Mouse (Mus musculus) forebrain, embryonic 16.5 days (tissue): ENCODE results near the gene Gm49396. TPM values are rescaled to one million over a fixed set of nuclear protein-coding genes. Genes with fewer than 3 reads are reported as not detected.
A peak's percentile ranks its signal among the peaks of the same experiment; 100 is the strongest.

ENCODE experiments used
- ATAC-seq: fragments of 200-750 bp; cut with Nextera tagmentation; 2 replicates; pipeline ENCODE4 v1.8.0; 2017; ENCODE audit warnings: mild to moderate bottlenecking, moderate library complexity
- H3K27ac ChIP-seq: fragments of 300-500 bp; sonication (generic); 2 replicates; pipeline ENCODE4 v1.5.1; 2014; ENCODE audit warnings: low read length, control low read depth
- H3K27me3 ChIP-seq: fragments of 300-500 bp; sonication (generic); replicated peaks from 2 replicates; pipeline ENCODE4 v1.6.1; 2014; ENCODE audit warnings: low read length; ENCODE audit not compliant: control insufficient read depth, insufficient read depth
- H3K36me3 ChIP-seq: fragments of 300-500 bp; sonication (generic); 2 replicates; pipeline ENCODE4 v1.6.1; 2014; ENCODE audit not compliant: control insufficient read depth, insufficient read depth
- H3K4me1 ChIP-seq: fragments of 300-500 bp; sonication (generic); replicated peaks from 2 replicates; pipeline ENCODE4 v1.6.1; 2014; ENCODE audit warnings: low read length; ENCODE audit not compliant: control insufficient read depth, insufficient read depth
- H3K4me2 ChIP-seq: fragments of 300-500 bp; sonication (generic); 2 replicates; pipeline ENCODE4 v1.6.1; 2014; ENCODE audit warnings: mild to moderate bottlenecking, low read length, control low read depth
- H3K4me3 ChIP-seq: fragments of 300-500 bp; sonication (generic); replicated peaks from 2 replicates; pipeline ENCODE4 v1.5.1; 2014; ENCODE audit warnings: mild to moderate bottlenecking, low read length, control low read depth
- H3K9ac ChIP-seq: fragments of 300-500 bp; sonication (generic); replicated peaks from 2 replicates; pipeline ENCODE4 v1.6.1; 2014; ENCODE audit warnings: low read depth, low read length, control low read depth
- H3K9me3 ChIP-seq: fragments of 300-500 bp; sonication (generic); 2 replicates; pipeline ENCODE4 v1.6.1; 2016; ENCODE audit warnings: low read length; ENCODE audit not compliant: control insufficient read depth
- WGBS: fragments of 180-500 bp; shearing (Covaris S2); extraction: QIAGEN DNeasy Blood & Tissue Kit; methylation state at CpG from one replicate; pipeline ENCODE4 v1.1.7; 2014; 5-methylcytosine and 5-hydroxymethylcytosine counted together
- polyA plus RNA-seq: library from polyadenylated mRNA; unstranded; fragments of >200 nt; fragmentation: Nextera tagmentation; extraction: Ambion mirVana; gene quantifications from 2 replicates; pipeline ENCODE4 v1.2.1, GENCODE M21; 2015

Gene Gm49396
- polyA plus RNA-seq, 1 experiment from 2014 or later: 28.5 TPM

DNA sequence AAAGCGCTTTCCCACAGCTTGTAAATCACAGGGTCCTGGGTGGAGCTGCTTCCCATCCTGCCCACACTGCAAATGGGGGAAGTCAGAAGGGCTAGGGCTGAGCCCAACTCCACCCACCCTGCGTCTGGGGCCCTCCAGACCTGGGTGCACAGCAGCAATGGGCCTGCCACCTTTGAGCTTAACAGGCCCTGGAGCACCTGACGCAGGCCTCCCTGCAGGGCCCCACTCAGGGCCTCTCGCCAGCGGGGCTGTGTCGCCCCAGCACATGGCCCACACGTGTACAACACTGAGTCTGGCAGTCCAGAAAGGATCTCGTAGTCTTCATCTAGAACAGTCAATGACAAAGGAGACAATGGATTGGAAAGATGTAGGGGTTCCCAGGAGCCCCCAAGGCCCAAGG lies 16.8 kb downstream of the Gm49396 start:
- Histone ChIP-seq H3K27me3 (no peaks in the 10 kb centered on the region), H3K4me3 (no peak overlapping the region), H3K36me3 (peaks cover 88% of the 10 kb centered on the region), H3K27ac (no peak overlapping the region), H3K4me1 (no peaks in the 10 kb centered on the region), H3K4me2 (no peak overlapping the region), H3K9me3 (no peaks in the 10 kb centered on the region), H3K9ac (no peak overlapping the region)
- WGBS: 90% methylated on average over 8 of the region's 8 CpGs
- ATAC-seq: no peak; the same call in 1 of the 2 replicates

DNA sequence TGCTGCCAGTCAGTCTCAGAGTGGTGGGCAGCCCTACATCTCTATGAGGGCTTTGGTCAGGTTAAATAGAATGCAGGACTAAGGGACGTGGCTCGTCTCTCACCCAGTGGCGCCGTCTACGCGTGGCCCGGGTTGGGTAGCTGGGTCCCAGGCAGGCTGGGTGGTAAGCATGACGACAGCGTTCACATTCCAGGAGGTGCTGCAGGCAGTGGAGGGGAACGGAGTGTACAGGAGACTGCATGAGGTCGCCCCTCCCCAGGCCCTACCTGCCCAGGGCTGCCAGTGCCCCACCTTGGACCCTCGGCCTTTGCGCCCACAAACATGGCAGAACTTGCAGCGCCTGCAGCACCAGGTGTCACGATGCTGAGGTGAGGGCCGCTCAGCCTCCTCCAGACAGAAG lies 18.4 kb downstream of the Gm49396 start:
- no peak overlapping the region for H3K9ac ChIP-seq
- H3K4me1 ChIP-seq: peaks cover 4% of the 10 kb centered on the region
- H3K9me3 ChIP-seq: no peaks in the 10 kb centered on the region
- H3K36me3 ChIP-seq: peaks cover 78% of the 10 kb centered on the region
- 96% methylated on average over 16 of the region's 16 CpGs for WGBS
- H3K27me3 ChIP-seq: no peaks in the 10 kb centered on the region
- no peak overlapping the region for H3K4me2 ChIP-seq
- no peak for ATAC-seq
- H3K27ac ChIP-seq: no peak overlapping the region
- no peak overlapping the region for H3K4me3 ChIP-seq

DNA sequence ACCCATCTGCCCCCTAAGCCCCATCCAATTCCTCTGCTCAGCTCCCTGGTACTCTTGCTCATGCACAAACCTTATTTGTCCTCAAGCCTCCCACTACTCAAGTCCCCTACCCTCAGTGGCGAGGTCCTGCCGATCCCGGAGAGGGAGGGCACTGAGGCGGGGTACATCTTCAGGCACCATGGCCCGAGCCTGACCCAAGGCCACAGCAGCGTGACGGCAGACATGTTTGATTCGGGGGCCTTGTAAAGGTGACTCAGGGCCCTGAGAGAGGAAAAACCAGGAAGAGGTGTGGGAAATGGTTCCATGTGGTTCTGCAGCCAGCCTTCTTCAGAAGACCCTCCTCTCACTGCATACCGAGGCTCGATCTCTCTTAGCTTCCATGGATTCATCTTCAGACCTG lies 21.2 kb downstream of the Gm49396 start:
- H3K36me3 ChIP-seq: peaks cover 51% of the 10 kb centered on the region
- H3K27ac ChIP-seq: no peak overlapping the region
- no peaks in the 10 kb centered on the region for H3K9me3 ChIP-seq
- 93% methylated on average over 10 of the region's 10 CpGs for WGBS
- H3K27me3 ChIP-seq: no peaks in the 10 kb centered on the region
- no peak overlapping the region for H3K4me2 ChIP-seq
- peaks cover 17% of the 10 kb centered on the region for H3K4me1 ChIP-seq
- ATAC-seq: no peak
- H3K4me3 ChIP-seq: no peak overlapping the region
- no peak overlapping the region for H3K9ac ChIP-seq

DNA sequence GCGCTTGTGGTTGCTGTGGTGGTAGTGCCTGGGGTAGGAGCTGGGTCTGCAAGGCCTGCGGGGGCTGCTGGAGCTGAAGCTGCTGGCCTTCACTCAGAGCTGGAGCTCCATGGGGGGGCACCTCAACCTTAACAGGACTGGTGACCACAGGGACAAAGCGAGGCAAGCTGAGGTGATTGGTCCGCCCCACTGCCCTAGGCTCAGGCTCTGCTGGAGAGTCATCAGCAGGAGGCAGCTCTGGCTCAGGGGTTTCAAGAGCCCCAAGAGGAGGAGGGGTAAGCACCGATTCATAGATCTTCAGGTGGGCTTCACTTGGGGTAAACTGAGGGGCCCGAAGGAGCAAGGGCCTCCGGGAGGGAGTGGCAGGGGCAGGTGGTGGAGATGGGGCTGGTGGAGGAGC lies 22.0 kb downstream of the Gm49396 start:
- Histone ChIP-seq H3K9ac (no peak overlapping the region), H3K4me1 (peaks cover 23% of the 10 kb centered on the region), H3K4me3 (no peak overlapping the region), H3K27me3 (no peaks in the 10 kb centered on the region), H3K27ac (no peak overlapping the region), H3K4me2 (no peak overlapping the region), H3K36me3 (peaks cover 43% of the 10 kb centered on the region), H3K9me3 (no peaks in the 10 kb centered on the region)
- ATAC-seq: no peak
- 92% methylated on average over 7 of the region's 7 CpGs for WGBS

DNA sequence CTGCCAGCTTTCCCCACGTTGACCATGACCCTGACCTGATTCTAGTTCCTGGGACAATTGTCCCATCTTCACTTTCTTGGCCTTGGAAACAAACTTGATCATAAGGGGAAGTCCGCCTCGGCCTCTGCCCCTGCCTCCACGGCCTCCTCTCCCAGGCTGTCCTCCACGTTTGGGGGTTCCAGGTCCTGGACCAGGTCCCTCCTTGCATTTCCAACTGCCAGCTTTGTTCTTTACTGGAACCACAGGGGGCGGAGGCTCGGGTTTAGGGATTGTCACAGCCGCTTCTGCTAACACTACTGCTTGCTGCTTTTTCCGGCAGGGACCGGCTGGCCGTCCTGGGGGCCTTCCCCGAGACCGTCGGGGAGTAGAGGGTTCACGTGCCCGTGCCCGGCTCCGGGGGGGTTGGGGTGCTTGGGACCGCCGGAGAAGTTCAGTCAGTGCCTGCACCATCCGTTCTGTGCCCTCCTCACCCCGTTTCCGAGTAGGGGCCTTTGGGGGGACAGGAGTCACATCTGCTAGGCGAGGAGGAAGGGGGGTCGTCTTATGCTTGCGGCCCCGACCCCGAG lies 23.4 kb downstream of the Gm49396 start:
- peaks cover 34% of the 10 kb centered on the region for H3K36me3 ChIP-seq
- no peak overlapping the region; the same call in 1 of the 2 replicates for H3K4me3 ChIP-seq
- H3K4me2 ChIP-seq: no peak overlapping the region; the same call in 1 of the 2 replicates
- no peak for ATAC-seq
- 87% methylated on average over 28 of the region's 28 CpGs for WGBS
- peaks cover 23% of the 10 kb centered on the region for H3K4me1 ChIP-seq
- H3K27ac ChIP-seq: no peak overlapping the region
- no peaks in the 10 kb centered on the region for H3K27me3 ChIP-seq
- no peak overlapping the region for H3K9ac ChIP-seq
- no peaks in the 10 kb centered on the region for H3K9me3 ChIP-seq

DNA sequence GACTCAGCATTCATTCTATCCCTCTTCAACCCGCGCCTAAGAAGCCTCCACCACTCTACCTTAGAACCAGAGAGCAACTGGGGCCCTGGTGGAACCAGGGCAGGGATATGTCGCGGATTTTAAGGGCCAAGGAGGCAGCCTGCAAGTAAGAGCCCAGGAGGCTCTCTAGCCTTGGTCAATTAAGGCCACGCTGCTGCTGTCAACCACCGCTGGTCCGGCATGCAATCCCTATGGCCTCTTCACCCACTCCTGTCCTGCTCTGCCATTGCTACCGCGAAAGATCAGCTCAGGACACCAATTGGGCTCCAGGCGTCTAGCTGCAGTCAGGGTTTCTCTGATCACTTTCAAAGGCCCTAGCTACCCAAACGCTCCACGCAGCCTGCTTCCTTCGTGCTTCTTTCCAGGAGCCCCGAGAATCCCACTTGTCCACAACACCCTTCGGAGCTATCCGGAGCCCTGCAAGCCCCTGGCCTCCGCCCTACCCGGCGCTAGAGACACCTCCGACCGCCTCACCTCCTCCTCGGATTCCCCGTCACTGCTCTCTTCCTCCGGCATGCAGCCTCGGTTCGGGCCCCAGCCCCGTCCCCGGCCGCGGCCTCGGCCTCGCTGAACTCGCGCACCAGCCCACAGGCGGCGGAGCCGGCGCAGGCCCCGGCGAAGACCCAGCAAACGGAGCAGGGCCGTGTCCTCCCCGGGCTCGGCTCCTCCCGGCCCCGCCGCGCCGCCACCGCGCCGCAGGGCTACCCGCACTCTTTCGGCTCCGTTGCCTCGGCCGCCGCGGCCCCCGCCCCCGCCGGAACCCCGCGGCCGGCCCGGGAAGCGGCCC lies 24.9 kb downstream of the Gm49396 start:
- Histone ChIP-seq H3K4me3 (peak overlapping the region; percentile 99), H3K36me3 (peaks cover 20% of the 10 kb centered on the region), H3K27ac (peak overlapping the region; percentile 91), H3K4me1 (peaks cover 23% of the 10 kb centered on the region), H3K27me3 (no peaks in the 10 kb centered on the region), H3K9ac (peak overlapping the region; percentile 99), H3K9me3 (no peaks in the 10 kb centered on the region), H3K4me2 (peak overlapping the region; percentile 83)
- ATAC-seq: peak; percentile 39
- under 1% methylated on average over 60 of the region's 67 CpGs for WGBS

DNA sequence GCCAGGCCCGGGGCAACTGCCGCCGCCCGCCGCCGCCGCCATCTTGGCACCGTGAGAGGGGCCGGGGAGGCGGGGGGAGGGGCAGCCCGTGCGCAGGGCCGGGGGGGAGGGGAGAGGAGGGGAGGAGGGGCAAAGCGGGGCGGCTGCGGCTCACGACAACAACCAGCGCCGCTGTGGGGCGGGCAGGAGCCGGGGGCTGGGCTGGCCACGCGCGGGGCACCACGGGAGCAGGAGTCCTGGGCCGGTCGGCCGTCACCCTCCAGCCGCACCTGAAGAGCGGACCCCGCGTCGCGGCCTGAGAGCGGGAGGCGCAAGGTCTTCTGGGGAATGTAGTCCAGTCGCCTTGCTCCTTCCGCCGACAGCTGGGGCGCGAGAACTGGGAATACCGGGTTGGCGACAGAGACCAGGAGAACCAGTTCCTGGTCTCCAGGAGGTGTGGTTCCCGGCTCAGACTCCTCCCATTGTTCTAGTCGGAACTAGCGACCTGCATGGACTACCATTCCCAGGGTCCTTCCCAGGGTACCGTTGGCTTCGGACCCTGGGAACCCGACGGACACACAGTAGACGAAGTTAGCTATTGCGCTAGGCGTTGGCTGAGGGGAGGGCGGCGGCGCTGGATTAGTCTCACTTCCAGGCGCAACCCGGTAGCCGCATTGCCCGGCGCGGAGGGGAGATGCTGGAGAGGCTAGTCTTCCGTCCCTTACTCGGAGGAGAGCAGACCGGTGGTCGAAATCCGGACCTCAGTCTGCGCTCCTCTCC lies 25.7 kb downstream of the Gm49396 start, which contains the start of gene Kmt2b:
Gene Kmt2b (minus strand): TSS at position 51 of the 759 bp plus-strand sequence.
- H3K4me1 ChIP-seq: peaks cover 23% of the 10 kb centered on the region
- no peaks in the 10 kb centered on the region for H3K9me3 ChIP-seq
- peak within 1 kb of the TSS; percentile 83 for H3K4me2 ChIP-seq
- under 1% methylated on average over 48 of the region's 68 CpGs for WGBS
- peak within 1 kb of the TSS; percentile 99 for H3K9ac ChIP-seq
- H3K27ac ChIP-seq: peak within 1 kb of the TSS; percentile 91
- no peaks in the 10 kb centered on the region for H3K27me3 ChIP-seq
- peak within 1 kb of the TSS; percentile 99 for H3K4me3 ChIP-seq
- H3K36me3 ChIP-seq: peaks cover 13% of the 10 kb centered on the region
- ATAC-seq: peak; percentile 94

DNA sequence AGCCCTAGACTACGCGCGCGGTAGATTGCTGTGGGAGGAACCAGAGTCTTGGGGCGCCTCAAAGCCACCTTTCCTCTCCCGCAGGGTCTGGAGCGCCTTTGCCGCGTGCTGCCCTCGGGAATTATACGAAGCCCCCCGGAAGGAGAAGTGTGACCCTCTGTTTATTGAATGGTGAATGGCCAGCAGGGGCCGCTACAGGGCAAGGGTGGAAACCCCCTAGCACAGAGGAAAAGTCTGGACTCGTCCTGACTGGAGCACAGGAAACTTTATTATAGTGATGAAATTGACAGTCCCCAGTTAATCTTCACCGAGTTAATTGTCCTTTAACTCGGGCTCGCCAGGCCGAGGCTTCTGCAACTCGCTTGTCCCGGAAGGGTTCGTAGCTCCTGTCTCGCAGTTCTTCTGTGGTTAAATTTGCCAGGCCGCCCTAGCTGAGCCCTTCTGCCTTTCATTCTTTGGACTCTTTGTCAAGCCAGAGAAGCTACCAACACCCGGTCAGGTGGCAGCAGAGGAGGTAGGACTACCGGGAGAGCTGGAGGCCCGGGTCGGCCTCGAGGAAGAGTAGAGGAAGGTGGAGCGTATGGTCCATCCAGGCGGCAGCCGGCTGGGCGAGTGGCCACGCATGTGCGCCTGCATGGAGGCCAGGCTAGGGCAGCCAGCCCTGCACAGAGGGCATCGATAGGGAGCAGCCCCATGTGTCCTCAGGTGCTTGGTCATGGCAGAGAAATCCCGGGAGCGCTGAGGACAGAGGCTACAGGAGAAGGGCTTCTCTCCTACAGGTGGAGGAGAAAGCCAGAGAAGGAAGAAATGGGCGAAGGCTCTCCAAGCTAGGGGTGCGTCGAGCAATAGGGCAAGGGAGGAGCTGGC lies 26.5 kb downstream of the Gm49396 start:
- 30% methylated on average over 40 of the region's 40 CpGs for WGBS
- H3K4me2 ChIP-seq: peak overlapping the region; percentile 77
- ATAC-seq: peak; percentile 60
- H3K27ac ChIP-seq: peak overlapping the region; percentile 91
- no peaks in the 10 kb centered on the region for H3K27me3 ChIP-seq
- H3K4me3 ChIP-seq: peak overlapping the region; percentile 99
- peaks cover 5% of the 10 kb centered on the region; the same call in 1 of the 2 replicates for H3K36me3 ChIP-seq
- no peaks in the 10 kb centered on the region for H3K9me3 ChIP-seq
- peaks cover 23% of the 10 kb centered on the region for H3K4me1 ChIP-seq
- H3K9ac ChIP-seq: peak overlapping the region; percentile 99
